8 mouse cellular contexts compared by ENCODE assay signal in genomic region chr7:113434286-113434685, GRCm38 (mm10). TPM values are rescaled to one million over a fixed set of nuclear protein-coding genes. Genes with fewer than 3 reads are reported as not detected.
DNase-seq lines count a peak whose midpoint lies in the region; ATAC-seq lines count a peak whose summit lies in the region.

No protein-coding gene starts in this region.

- ATAC-seq in forebrain, embryonic 14.5 days = no peak
- no peak for ATAC-seq in forebrain, embryonic 12.5 days (ENCODE audit: low FRiP score)

- H3K4me1 ChIP-seq in forebrain, embryonic 14.5 days (ENCODE audit: control insufficient read depth, insufficient read depth, low read length) = no peaks in the 10 kb centered on the region
- H3K4me1 ChIP-seq in forebrain, embryonic 12.5 days = no peaks in the 10 kb centered on the region

- DNase-seq in forebrain, embryonic 14.5 days (ENCODE audit: low spot score) = peak; percentile 59
- DNase-seq in testis, postnatal 10 days (ENCODE audit: low spot score) = peak; percentile 72
- DNase-seq in testis, postnatal 14 days (ENCODE audit: low spot score) = no peak
- DNase-seq in cerebellum, postnatal 25 days = peak; percentile 39 to 73
- DNase-seq in kidney, postnatal 10 days = peak; percentile 85
- DNase-seq in lung, adult 18-20 months = peak; percentile 32 to 39
- DNase-seq in spleen, postnatal 36 days (ENCODE audit: low spot score in 2 of 2) = peak; percentile 16 to 28

- no peak overlapping the region for H3K27ac ChIP-seq in forebrain, embryonic 14.5 days (ENCODE audit: low read depth, low read length)
- no peak overlapping the region for H3K27ac ChIP-seq in forebrain, embryonic 12.5 days

- no peak overlapping the region for H3K9ac ChIP-seq in forebrain, embryonic 14.5 days (ENCODE audit: low read length)
- no peak overlapping the region for H3K9ac ChIP-seq in forebrain, embryonic 12.5 days

- no peaks in the 10 kb centered on the region for H3K27me3 ChIP-seq in forebrain, embryonic 14.5 days (replicated peaks; ENCODE audit: control insufficient read depth, insufficient read depth, low read length)
- no peaks in the 10 kb centered on the region for H3K27me3 ChIP-seq in forebrain, embryonic 12.5 days

- 26% methylated on average over 4 of the region's 4 CpGs for WGBS in forebrain, embryonic 14.5 days
- WGBS in forebrain, embryonic 12.5 days = 24% methylated on average over 4 of the region's 4 CpGs

- H3K9me3 ChIP-seq in forebrain, embryonic 14.5 days (replicated peaks; ENCODE audit: control insufficient read depth, low read length) = no peaks in the 10 kb centered on the region
- no peaks in the 10 kb centered on the region for H3K9me3 ChIP-seq in forebrain, embryonic 12.5 days

- no peak overlapping the region for H3K4me2 ChIP-seq in forebrain, embryonic 14.5 days (ENCODE audit: low read length)
- no peak overlapping the region for H3K4me2 ChIP-seq in forebrain, embryonic 12.5 days

- H3K4me3 ChIP-seq in forebrain, embryonic 14.5 days (ENCODE audit: low read depth, low read length) = no peak overlapping the region
- no peak overlapping the region for H3K4me3 ChIP-seq in forebrain, embryonic 12.5 days (replicated peaks)

- H3K36me3 ChIP-seq in forebrain, embryonic 14.5 days (ENCODE audit: control insufficient read depth, insufficient read depth, low read length) = no peaks in the 10 kb centered on the region
- no peaks in the 10 kb centered on the region for H3K36me3 ChIP-seq in forebrain, embryonic 12.5 days (replicated peaks)

RNA-seq across cellular contexts. Expression of gene Pth, which starts 45.9 kb away (rescaled TPM):
- not detected in 2 replicates for polyA plus RNA-seq in forebrain, embryonic 14.5 days (2014; fragmentation: Nextera tagmentation; extraction: Ambion mirVana)
- polyA plus RNA-seq in forebrain, embryonic 12.5 days (2016; fragmentation: Nextera tagmentation; extraction: Ambion mirVana) = not detected in 2 replicates
